Mouse (Mus musculus) limb, embryonic 14.5 days (tissue): ENCODE measurements around the gene Mob3b. TPM values are rescaled to one million over a fixed set of nuclear protein-coding genes. Genes with fewer than 3 reads are reported as not detected.
A peak's percentile ranks its signal among the peaks of the same experiment; 100 is the strongest.

Experiments used
- ATAC-seq: fragments of 200-750 bp; cut with Nextera tagmentation; 2 replicates; pipeline ENCODE4 v1.8.0; 2017; ENCODE audit warnings: low read depth, moderate number of reproducible peaks, moderate TSS enrichment; ENCODE audit not compliant: low FRiP score
- DNase-seq: peaks from one replicate; pipeline ENCODE4 v3.0.0-alpha.2; 2015; ENCODE audit warnings: low spot score
- H3K27ac ChIP-seq: fragments of 300-500 bp; sonication (generic); replicated peaks from 2 replicates; pipeline ENCODE4 v1.5.1; 2014; ENCODE audit warnings: low read depth, mild to moderate bottlenecking, low read length, moderate library complexity, mixed read lengths
- H3K27me3 ChIP-seq: fragments of 300-500 bp; sonication (generic); 2 replicates; pipeline ENCODE4 v1.6.1; 2014; ENCODE audit warnings: low read length, mixed read lengths; ENCODE audit not compliant: control insufficient read depth, insufficient read depth
- H3K36me3 ChIP-seq: fragments of 300-500 bp; sonication (generic); 2 replicates; pipeline ENCODE4 v1.6.1; 2014; ENCODE audit warnings: mild to moderate bottlenecking, low read length, moderate library complexity, mixed read lengths; ENCODE audit not compliant: control insufficient read depth, insufficient read depth
- H3K4me1 ChIP-seq: fragments of 300-500 bp; sonication (generic); 2 replicates; pipeline ENCODE4 v1.6.1; 2014; ENCODE audit warnings: antibody characterized with exemption, low read length, mixed read lengths; ENCODE audit not compliant: control insufficient read depth, insufficient read depth
- H3K4me2 ChIP-seq: fragments of 300-500 bp; sonication (generic); replicated peaks from 2 replicates; pipeline ENCODE4 v1.6.1; 2014; ENCODE audit warnings: low read depth, mild to moderate bottlenecking, low read length, moderate library complexity; ENCODE audit not compliant: severe bottlenecking
- H3K4me3 ChIP-seq: fragments of 300-500 bp; sonication (generic); replicated peaks from 2 replicates; pipeline ENCODE4 v1.5.1; 2014; ENCODE audit warnings: low read length
- H3K9ac ChIP-seq: fragments of 300-500 bp; sonication (generic); 2 replicates; pipeline ENCODE4 v1.6.1; 2014; ENCODE audit warnings: mild to moderate bottlenecking, low read depth, low read length, moderate library complexity; ENCODE audit not compliant: severe bottlenecking
- H3K9me3 ChIP-seq: fragments of 300-500 bp; sonication (generic); 2 replicates; pipeline ENCODE4 v1.6.1; 2016; ENCODE audit warnings: low read length; ENCODE audit not compliant: control insufficient read depth
- POLR2A ChIP-seq: fragments of 200-500 bp; IDR thresholded peaks from 2 replicates; pipeline ENCODE4 v1.8.0; 2012; ENCODE audit warnings: inconsistent platforms, mild to moderate bottlenecking, moderate library complexity, borderline replicate concordance; ENCODE audit not compliant: insufficient read depth, insufficient read length; ENCODE audit errors: extremely low read depth
- WGBS: fragments of 180-500 bp; shearing (Covaris S2); extraction: QIAGEN DNeasy Blood & Tissue Kit; methylation state at CpG from one replicate; pipeline ENCODE4 v1.1.7; 2014; 5-methylcytosine and 5-hydroxymethylcytosine counted together
- polyA plus RNA-seq, 2 experiments: library from polyadenylated mRNA; depleted of rRNA in 1 of 2; stranded (reverse) in 1 of 2; unstranded in 1 of 2; fragments of >200 nt; fragmentation: Nextera tagmentation in 1 of 2; extraction: Ambion mirVana in 1 of 2; gene quantifications; 2 replicates each; pipeline versions ENCODE4 v1.2.1 to v1.2.3; 2012 to 2014

Mob3b gene
- polyA plus RNA-seq, 2 experiments: 3.3 to 7.8 TPM

DNA sequence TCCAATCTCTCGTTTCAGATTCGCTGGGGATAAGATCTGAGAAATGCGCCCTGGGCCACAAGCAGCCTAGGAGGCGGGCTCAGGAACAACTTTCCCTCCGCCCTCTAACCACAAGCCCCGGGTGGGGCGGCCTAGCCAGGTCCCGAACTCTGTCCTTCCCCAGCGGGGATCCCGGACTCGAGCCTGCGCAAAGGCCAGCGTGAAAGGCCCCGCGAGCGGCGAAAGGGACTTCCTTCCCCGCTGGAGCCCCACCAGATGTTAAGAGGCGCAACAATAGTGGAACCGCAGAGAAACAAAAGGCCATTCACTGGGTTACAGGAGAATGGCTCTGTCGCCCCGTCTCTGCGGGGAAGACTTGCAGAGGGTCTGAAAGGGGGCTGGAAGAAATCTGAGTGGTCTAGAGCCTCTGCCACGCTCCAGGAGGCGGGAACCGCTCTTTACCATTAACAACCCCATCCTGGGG, 1.1 kb downstream of the Mob3b start:
- Histone ChIP-seq H3K9me3 (no peaks in the 10 kb centered on the region), H3K4me1 (peaks cover 8% of the 10 kb centered on the region; the same call in 1 of the 2 replicates), H3K27ac (peak overlapping the region; percentile 89), H3K4me2 (peak overlapping the region; percentile 88), H3K4me3 (peak overlapping the region; percentile 61), H3K27me3 (no peaks in the 10 kb centered on the region), H3K9ac (peak overlapping the region; percentile 67), H3K36me3 (no peaks in the 10 kb centered on the region)
- WGBS: 2% methylated on average over 26 of the region's 26 CpGs
- ATAC-seq: peak; percentile 80
- DNase-seq: peak; percentile 65
- no peak for TF ChIP-seq POLR2A

DNA sequence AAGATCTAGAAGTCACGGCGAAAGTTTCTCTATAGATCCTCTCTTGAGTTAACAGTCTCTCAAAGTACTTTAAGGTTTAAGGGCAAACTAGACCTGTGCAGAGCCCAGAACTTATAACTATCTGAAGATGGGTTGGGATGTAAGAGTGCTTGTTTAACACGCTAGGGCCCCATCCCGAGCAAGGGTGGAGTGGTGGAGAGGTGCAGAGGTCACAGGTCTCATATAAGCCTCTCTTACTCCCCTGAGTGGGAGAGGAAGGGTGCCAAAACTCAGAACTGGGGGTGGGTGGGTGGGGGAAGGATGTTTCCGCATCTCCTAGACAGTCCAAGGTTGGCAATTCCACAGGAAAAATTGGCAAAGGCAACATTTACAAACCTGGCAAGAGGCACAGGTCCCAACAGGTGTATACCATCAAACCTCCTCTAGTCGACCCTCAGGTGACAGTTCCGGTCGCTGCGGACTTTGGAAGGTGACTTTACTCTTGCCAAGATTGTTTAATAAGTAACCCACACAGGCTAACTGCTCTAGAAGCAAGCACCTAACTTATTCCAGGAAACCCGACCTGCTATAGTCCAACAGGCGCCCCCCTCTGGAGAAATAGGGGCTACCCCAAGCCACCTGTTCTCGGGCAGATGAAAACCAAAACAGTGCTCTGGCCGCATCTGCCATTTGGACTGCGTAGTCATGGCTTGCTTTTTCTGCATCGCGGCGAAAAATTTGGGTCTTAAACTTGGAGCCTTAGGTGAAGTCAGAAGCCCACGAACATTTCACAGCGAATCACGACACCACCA, 2.0 kb downstream of the Mob3b start:
- H3K4me3 ChIP-seq: peak overlapping the region; percentile 61
- 25% methylated on average over 20 of the region's 20 CpGs for WGBS
- peak overlapping the region; percentile 88 for H3K4me2 ChIP-seq
- ATAC-seq: peak; percentile 20; the same call in 1 of the 2 replicates
- H3K4me1 ChIP-seq: peaks cover 8% of the 10 kb centered on the region; the same call in 1 of the 2 replicates
- H3K27ac ChIP-seq: peak overlapping the region; percentile 89; the same call in 1 of the 2 replicates
- DNase-seq: peak; percentile 42
- TF ChIP-seq POLR2A: no peak
- no peaks in the 10 kb centered on the region for H3K9me3 ChIP-seq
- no peaks in the 10 kb centered on the region for H3K27me3 ChIP-seq
- H3K9ac ChIP-seq: peak overlapping the region; percentile 67
- no peaks in the 10 kb centered on the region for H3K36me3 ChIP-seq

DNA sequence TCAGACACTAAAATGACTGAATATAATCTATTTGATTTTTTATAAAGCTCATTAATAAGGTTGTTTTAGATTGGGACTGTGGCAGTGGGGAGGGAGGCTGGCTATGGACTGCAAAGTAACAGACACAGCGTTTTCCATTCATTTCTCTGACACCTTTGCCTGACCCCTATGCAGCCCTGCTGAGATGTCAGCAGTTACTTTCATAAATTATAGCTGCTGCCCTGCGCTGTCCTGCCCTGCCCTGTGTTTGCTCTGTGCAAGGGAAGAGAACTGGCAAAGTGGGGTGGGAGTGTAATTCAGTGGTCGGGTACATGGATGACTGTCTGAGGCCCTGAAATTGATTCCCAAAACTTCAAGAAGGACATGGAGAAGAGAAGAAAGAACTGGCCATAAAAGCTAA, 3.2 kb downstream of the Mob3b start:
- Histone ChIP-seq H3K27ac (no peak overlapping the region), H3K9me3 (no peaks in the 10 kb centered on the region), H3K4me3 (no peak overlapping the region), H3K4me1 (peaks cover 8% of the 10 kb centered on the region; the same call in 1 of the 2 replicates), H3K4me2 (no peak overlapping the region), H3K9ac (no peak overlapping the region), H3K36me3 (no peaks in the 10 kb centered on the region), H3K27me3 (no peaks in the 10 kb centered on the region)
- DNase-seq (no peak), ATAC-seq (no peak)
- whole genome bisulfite sequencing: 41% methylated on average over 3 of the region's 3 CpGs
- TF ChIP-seq POLR2A: no peak

DNA sequence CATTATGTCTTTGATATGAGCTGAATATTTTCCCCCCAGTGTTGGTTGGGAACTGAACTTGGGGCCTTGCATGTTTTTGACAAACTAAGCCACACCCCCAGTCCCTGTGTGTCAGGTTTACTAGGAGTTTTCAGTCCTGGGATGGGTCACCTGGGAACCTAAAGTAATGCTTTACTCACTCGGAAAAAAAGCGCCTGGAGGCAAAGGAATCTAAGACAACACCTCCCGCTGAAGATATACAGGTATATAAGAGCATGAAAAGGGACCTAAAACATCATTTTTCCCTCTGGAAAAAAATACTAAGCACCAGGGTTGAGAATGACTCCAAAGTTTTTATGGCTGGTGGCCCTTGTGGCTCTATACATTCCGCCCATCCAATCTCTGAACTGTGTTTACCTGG, 5.5 kb downstream of the Mob3b start, which contains the start of gene Ifnk:
TSS of gene Ifnk (plus strand) at position 301 of the 400 bp plus-strand sequence.
- no peaks in the 10 kb centered on the region for H3K9me3 ChIP-seq
- ATAC-seq (no peak), DNase-seq (no peak)
- no peak for TF ChIP-seq POLR2A
- H3K9ac ChIP-seq: no peak within 1 kb of the TSS
- no peaks in the 10 kb centered on the region for H3K27me3 ChIP-seq
- H3K4me2 ChIP-seq: no peak within 1 kb of the TSS
- no peak within 1 kb of the TSS for H3K27ac ChIP-seq
- 63% methylated on average over 4 of the region's 4 CpGs for WGBS
- no peak within 1 kb of the TSS for H3K4me3 ChIP-seq
- peaks cover 8% of the 10 kb centered on the region; the same call in 1 of the 2 replicates for H3K4me1 ChIP-seq
- no peaks in the 10 kb centered on the region for H3K36me3 ChIP-seq

DNA sequence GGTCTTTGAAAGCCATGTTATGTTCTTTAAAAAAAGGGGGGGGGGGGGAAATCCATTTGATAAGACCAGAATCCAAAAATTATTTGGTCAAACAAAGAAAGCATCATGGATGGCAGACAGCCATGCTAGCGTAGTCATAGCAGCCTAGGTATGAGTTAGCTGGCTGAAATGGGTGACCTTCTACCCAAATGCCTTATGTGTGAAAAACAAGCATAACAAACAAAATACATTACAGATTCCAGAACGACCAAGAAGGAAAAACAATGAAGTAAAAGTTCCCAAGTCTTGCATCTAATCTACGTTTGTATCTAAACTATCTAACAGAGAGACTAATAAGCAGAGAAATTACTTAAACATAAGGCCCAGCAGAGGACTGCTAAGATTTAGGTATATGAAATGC, 6.6 kb downstream of the Mob3b start:
- Histone ChIP-seq H3K27me3 (no peaks in the 10 kb centered on the region), H3K4me2 (no peak overlapping the region), H3K9me3 (no peaks in the 10 kb centered on the region), H3K36me3 (no peaks in the 10 kb centered on the region), H3K9ac (no peak overlapping the region), H3K4me3 (no peak overlapping the region), H3K27ac (no peak overlapping the region), H3K4me1 (peaks cover 7% of the 10 kb centered on the region; the same call in 1 of the 2 replicates)
- WGBS: 84% methylated on average over 3 of the region's 3 CpGs
- ATAC-seq (no peak), DNase-seq (no peak)
- TF ChIP-seq POLR2A: no peak
